Mouse (Mus musculus) heart, embryonic 10.5 days (tissue): ENCODE results near the gene Scn4b. TPM values are rescaled to one million over a fixed set of nuclear protein-coding genes. Genes with fewer than 3 reads are reported as not detected.

Source experiments
- DNase-seq: peaks from one replicate; pipeline ENCODE4 v3.0.0-alpha.2; 2017; ENCODE audit warnings: low spot score
- H3K27ac ChIP-seq: fragments of 300-500 bp; sonication (generic); 2 replicates; pipeline ENCODE4 v1.5.1; 2016; ENCODE audit warnings: mild to moderate bottlenecking
- H3K27me3 ChIP-seq: fragments of 300-500 bp; sonication (generic); 2 replicates; pipeline ENCODE4 v1.6.1; 2016; ENCODE audit warnings: mild to moderate bottlenecking; ENCODE audit not compliant: poor library complexity, insufficient read depth, severe bottlenecking
- H3K36me3 ChIP-seq: fragments of 300-500 bp; sonication (generic); 2 replicates; pipeline ENCODE4 v1.6.1; 2016; ENCODE audit warnings: mild to moderate bottlenecking, moderate library complexity
- H3K4me1 ChIP-seq: fragments of 300-500 bp; sonication (generic); 2 replicates; pipeline ENCODE4 v1.6.1; 2016; ENCODE audit warnings: mild to moderate bottlenecking
- H3K4me3 ChIP-seq: fragments of 300-500 bp; sonication (generic); 2 replicates; pipeline ENCODE4 v1.5.1; 2016; ENCODE audit warnings: mild to moderate bottlenecking, moderate library complexity
- H3K9me3 ChIP-seq: fragments of 300-500 bp; sonication (generic); 2 replicates; pipeline ENCODE4 v1.6.1; 2016; ENCODE audit warnings: mild to moderate bottlenecking, moderate library complexity
- WGBS: fragments of 180-500 bp; shearing (Covaris S2); methylation state at CpG from one replicate; pipeline ENCODE4 v1.1.7; 2016; 5-methylcytosine and 5-hydroxymethylcytosine counted together
- polyA plus RNA-seq: library from polyadenylated mRNA; unstranded; fragments of >200 nt; fragmentation: Nextera tagmentation; extraction: Ambion mirVana; gene quantifications from 2 replicates; pipeline ENCODE4 v1.2.1, GENCODE M21; 2016

Scn4b gene
- polyA plus RNA-seq, 1 experiment from 2014 or later: 1.9 TPM

DNA sequence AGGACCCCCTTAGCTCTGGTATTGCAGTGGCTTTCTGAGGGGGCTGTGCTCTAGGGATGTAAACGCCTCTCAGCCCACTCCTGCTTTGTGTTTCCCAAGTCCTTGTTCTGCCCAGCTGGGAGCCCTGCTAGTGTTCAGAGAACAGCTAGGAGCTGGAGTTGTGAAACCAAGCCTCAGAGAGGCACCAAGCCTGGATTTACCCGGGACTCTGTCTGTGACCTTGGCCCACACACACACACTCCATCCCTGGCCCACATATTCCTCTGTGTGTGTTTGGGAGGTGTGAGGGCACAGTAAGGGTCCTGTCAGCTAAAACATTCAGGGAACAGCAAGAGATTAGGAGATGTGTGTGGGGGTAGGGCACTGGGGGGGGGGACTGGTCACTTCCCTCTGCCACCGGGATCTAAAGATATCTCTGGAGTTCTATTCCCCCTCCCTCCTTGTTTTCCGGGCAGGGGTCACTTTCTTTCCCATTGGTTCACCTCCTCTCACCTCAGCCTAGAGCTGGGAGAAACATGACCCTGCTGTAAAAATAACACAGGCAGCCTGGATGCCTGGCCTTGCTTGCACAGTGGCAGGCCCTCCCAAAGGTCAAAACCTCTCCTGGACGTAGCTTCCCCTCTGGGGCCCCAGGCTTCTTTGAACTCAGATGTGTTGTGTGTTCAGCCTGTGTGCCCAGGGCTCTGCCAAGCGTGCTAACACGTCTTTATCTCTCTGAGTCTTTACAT, 1.6 kb upstream of the Scn4b start:
- WGBS: 3% methylated on average over 7 of the region's 7 CpGs
- Histone ChIP-seq H3K27ac (peak overlapping the region; percentile 86), H3K4me3 (peak overlapping the region; percentile 6; the same call in 1 of the 2 replicates), H3K9me3 (no peaks in the 10 kb centered on the region), H3K27me3 (peaks cover 69% of the 10 kb centered on the region), H3K4me1 (peaks cover 75% of the 10 kb centered on the region), H3K36me3 (no peaks in the 10 kb centered on the region)
- peak; percentile 81 for DNase-seq

DNA sequence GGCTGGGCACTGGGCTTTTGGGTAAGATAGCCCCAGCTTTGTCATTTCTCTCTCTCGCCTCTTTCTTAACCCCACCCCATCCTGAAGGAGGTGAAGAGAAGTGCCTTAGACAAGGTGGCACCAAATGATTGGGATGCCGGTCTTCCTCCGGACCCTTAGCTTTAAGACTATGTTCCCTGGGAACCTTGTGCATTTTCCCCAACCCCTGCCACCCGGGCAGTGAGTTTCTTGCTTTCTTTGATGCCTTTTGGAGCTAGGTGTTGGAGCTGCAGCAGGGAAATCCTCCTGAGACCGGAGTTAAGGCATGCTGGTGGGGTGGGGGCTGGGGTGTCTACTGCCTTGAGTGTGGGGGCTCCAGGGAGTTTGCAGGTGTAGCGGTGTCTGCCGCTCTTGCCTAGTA, 887 bp downstream of the Scn4b start:
- 4% methylated on average over 7 of the region's 7 CpGs for WGBS
- Histone ChIP-seq H3K36me3 (no peaks in the 10 kb centered on the region), H3K4me3 (peak overlapping the region; percentile 69), H3K4me1 (peaks cover 73% of the 10 kb centered on the region), H3K27me3 (peaks cover 84% of the 10 kb centered on the region), H3K9me3 (no peaks in the 10 kb centered on the region), H3K27ac (peak overlapping the region; percentile 86; the same call in 1 of the 2 replicates)
- no peak for DNase-seq

DNA sequence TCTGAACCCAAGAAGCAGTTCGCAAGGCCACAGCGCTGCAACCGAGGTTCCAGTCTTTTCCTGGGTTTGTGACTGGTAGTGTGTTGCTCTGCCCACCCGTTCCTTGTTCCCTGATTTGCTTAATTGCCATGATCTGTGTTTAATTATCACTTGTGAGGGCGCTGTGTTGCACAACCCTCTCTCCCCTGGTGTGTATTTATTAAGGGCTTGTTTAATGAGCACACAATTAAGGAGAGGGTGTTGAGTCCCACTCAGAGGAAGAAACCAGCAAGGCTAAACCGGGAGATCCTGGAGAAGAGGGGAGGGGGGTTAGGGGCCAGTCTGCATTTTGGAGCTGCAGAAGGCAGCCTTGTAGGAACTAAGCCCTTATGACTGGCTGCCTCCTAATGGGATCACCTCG, 2.8 kb downstream of the Scn4b start:
- no peak overlapping the region for H3K4me3 ChIP-seq
- peaks cover 84% of the 10 kb centered on the region for H3K27me3 ChIP-seq
- H3K36me3 ChIP-seq: no peaks in the 10 kb centered on the region
- WGBS: 60% methylated on average over 7 of the region's 7 CpGs
- H3K9me3 ChIP-seq: no peaks in the 10 kb centered on the region
- peaks cover 65% of the 10 kb centered on the region for H3K4me1 ChIP-seq
- no peak overlapping the region for H3K27ac ChIP-seq
- no peak for DNase-seq

DNA sequence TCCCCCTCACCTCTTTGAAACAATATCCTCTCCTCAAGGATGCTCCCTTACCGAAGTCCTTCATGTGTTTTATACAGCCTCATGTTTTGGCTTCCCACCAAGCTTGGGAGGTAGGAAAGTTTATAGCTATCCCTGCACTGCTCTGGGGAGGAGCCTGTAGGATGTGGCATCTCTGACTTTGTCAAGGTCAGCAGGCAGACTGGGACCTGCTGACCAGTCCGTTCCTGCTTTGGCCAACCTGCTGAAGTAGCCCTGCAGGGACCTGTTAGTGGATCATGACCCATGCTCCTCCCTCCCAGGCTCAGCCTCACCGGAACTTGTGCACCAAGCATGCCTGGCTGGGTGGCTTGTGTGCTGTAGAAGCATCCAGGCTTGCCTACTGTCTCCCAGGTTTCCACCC, 4.5 kb downstream of the Scn4b start:
- peaks cover 95% of the 10 kb centered on the region for H3K27me3 ChIP-seq
- H3K27ac ChIP-seq: no peak overlapping the region; the same call in 1 of the 2 replicates
- peaks cover 49% of the 10 kb centered on the region for H3K4me1 ChIP-seq
- DNase-seq: no peak
- WGBS: 53% methylated on average over 3 of the region's 3 CpGs
- H3K36me3 ChIP-seq: no peaks in the 10 kb centered on the region
- H3K9me3 ChIP-seq: no peaks in the 10 kb centered on the region
- H3K4me3 ChIP-seq: no peak overlapping the region

DNA sequence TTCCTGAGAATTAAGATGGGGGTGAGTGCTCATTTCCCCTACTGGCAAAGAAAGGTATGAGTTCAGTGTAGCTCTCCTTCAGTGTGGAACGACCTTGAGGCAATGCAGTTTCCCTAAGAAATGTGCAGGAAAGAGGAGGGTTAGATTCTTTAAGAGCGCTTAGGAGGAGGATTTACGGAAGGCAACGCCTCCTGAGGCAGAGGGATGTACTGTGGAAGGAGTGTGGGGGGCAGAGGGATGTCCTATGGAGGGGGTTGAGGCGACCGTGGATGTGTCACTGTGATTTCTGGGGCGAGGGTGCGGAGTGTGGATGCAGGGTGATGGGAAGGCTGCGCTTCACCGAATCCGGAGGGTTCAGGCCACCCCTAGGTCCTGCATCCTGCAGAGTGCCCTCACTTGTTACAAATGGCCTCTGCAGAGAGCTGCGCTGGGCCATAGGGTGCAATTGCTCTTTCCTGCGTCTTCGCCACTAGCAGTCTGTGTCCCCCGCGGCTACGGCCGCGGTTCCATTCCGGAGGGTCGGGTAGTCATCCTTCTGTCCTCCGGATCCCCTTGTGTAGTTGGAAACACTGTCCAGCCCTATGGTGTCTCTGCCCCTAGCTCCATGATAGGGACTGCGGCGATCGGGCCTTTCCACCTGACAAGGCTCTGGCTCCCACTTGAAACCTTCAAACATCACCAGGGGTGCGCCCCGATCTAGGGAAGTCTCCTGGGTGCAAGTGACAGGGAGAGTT, 7.5 kb downstream of the Scn4b start:
- no peaks in the 10 kb centered on the region for H3K9me3 ChIP-seq
- peaks cover 28% of the 10 kb centered on the region for H3K4me1 ChIP-seq
- peaks cover 99% of the 10 kb centered on the region for H3K27me3 ChIP-seq
- no peaks in the 10 kb centered on the region for H3K36me3 ChIP-seq
- DNase-seq: no peak
- H3K27ac ChIP-seq: no peak overlapping the region
- H3K4me3 ChIP-seq: peak overlapping the region; percentile 59
- WGBS: 7% methylated on average over 27 of the region's 27 CpGs

DNA sequence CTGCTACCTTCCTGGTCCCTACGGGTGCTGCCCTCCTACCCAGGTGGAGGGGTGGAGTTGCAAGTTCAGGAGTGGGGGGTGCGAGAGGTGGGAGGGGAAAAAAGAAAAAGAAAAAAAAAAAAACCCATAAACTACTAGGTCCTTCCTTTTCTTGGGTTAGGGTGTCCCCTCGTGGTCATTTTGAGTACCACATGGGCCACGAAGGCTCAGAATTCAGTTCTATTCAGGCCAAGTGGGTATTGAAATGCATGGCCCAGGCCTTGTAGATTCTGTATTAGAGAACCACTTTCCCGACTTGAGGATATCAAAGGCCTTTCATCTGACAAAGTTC, 8.0 kb downstream of the Scn4b start:
- Histone ChIP-seq H3K4me1 (peaks cover 24% of the 10 kb centered on the region), H3K9me3 (no peaks in the 10 kb centered on the region), H3K27ac (no peak overlapping the region), H3K36me3 (no peaks in the 10 kb centered on the region), H3K27me3 (peaks cover 99% of the 10 kb centered on the region), H3K4me3 (peak overlapping the region; percentile 59)
- under 1% methylated on average over 5 of the region's 5 CpGs for WGBS
- no peak for DNase-seq

DNA sequence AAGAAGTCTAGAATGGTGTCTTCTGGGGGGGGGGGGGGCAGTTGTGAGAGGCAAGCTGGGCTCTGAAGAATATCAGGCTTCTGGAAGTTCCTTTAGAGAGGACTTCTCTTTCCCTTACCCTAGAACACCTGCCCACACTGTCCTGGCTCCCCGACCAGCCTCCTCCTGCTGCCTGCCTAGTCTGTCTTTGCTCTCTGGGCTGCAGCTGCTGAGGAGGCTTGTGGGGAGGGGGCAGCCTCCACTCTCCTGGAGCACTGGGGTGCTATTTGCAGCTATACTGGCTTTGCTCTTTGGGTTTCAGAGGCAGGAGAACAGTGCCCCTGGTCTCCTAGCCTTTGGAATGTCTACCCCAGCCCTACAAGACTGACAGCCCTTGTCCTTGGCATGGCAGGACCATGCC, 12.7 kb downstream of the Scn4b start:
- no peak for DNase-seq

DNA sequence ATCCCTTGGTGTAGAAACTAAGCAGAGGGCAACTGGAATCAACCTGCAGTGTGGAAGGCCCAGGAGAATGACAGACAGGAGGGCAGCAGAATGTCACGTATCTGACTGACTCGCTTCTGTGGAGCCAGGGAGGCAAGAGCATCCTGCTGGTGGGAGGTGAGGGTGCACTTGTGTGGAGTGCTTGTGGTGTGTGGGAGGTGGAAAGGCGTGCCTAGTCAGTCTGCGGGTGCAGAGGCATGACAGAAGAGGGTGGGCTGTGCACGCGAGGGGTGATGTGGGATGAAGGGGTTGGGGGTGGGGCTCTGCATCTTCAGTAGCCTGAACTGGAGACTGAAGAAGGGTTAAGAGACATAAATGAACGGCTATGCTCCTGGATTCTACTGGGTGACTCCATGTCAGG, 15.2 kb downstream of the Scn4b start:
- WGBS: 66% methylated on average over 7 of the region's 7 CpGs
- Histone ChIP-seq H3K27ac (no peak overlapping the region), H3K4me3 (no peak overlapping the region), H3K27me3 (peaks cover 35% of the 10 kb centered on the region), H3K4me1 (no peaks in the 10 kb centered on the region), H3K9me3 (no peaks in the 10 kb centered on the region), H3K36me3 (no peaks in the 10 kb centered on the region)
- DNase-seq: no peak

More for the DNA sequence above, 12.7 kb downstream of the Scn4b start:
- Histone ChIP-seq H3K27ac (no peak overlapping the region), H3K4me1 (0 out of 2 replicates have a peak, but pooled peaks cover 2% of the 10 kb centered on the region), H3K9me3 (no peaks in the 10 kb centered on the region), H3K4me3 (no peak overlapping the region), H3K36me3 (no peaks in the 10 kb centered on the region), H3K27me3 (peaks cover 58% of the 10 kb centered on the region)
- 59% methylated on average over 1 of the region's 1 CpGs for WGBS

DNA sequence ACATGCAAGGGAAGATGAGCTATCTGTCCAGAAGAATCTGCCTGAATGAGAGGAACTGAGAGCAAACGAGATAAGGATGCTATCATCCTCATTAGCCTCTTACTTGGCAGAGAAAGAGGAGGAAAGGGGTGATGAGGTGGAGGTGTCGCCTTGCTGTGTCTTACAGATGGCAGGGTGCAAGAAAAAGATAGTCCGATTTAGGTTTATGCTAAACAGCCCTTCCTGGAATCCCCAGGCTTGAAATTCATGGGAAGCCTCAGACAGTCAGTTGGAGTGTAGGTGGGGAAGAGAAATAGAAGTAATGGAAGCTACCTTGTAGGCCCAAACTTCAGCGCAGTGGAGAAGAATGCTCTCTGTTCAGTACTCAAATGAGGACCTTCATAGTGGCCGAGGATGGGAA, 29.7 kb downstream of the Scn4b start:
- Histone ChIP-seq H3K9me3 (0 out of 2 replicates have a peak, but pooled peaks cover 4% of the 10 kb centered on the region), H3K27ac (no peak overlapping the region), H3K4me3 (no peak overlapping the region), H3K4me1 (no peaks in the 10 kb centered on the region), H3K27me3 (no peaks in the 10 kb centered on the region), H3K36me3 (no peaks in the 10 kb centered on the region)
- whole genome bisulfite sequencing: 59% methylated on average over 5 of the region's 5 CpGs
- DNase-seq: no peak

DNA sequence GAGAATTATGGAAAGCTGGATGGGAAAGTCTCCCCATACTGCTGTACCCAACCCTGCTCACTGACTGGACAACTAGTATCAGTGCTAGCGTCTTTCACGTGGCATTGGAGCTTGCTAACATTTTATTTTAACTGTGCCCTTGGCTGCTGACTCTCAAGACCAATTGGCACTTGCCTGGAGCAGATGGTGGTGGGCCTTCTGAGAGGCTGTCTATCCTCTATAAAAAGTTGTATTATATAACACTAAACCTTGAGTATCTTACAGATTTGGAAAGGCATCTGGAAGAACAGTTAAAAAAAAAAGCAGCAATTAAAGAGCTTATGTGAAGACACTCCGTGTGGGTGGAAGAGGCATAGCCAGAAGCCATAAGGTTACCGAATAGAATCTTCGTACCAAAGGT, 32.0 kb downstream of the Scn4b start:
- Histone ChIP-seq H3K4me3 (no peak overlapping the region), H3K36me3 (no peaks in the 10 kb centered on the region), H3K9me3 (0 out of 2 replicates have a peak, but pooled peaks cover 4% of the 10 kb centered on the region), H3K4me1 (no peaks in the 10 kb centered on the region), H3K27me3 (no peaks in the 10 kb centered on the region), H3K27ac (no peak overlapping the region)
- WGBS: 84% methylated on average over 5 of the region's 5 CpGs
- DNase-seq: no peak

DNA sequence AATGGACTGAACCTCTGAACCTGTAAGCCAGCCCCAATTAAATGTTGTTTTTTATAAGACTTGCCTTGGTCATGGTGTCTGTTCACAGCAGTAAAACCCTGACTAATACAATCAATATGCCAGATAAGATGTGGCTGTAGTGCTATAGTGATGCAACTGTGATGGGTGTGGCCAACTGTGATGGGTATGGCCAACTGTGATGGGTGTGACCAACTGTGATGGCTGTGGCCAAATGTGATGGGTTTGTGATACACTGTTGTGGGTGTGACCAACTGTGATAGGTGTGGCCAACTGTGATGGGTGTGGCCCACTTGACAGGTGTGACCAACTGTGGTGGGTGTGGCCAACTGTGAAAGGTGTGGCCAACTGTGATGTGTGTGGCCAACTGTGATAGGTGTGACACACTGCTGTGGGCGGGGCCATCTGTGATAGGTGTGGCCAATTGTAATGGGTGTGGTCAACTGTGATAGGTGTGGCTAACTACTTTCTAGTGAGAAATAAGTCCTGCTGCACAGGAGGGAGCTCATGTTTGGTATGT, 32.9 kb downstream of the Scn4b start:
- Histone ChIP-seq H3K4me3 (no peak overlapping the region), H3K4me1 (no peaks in the 10 kb centered on the region), H3K36me3 (no peaks in the 10 kb centered on the region), H3K27ac (no peak overlapping the region), H3K9me3 (0 out of 2 replicates have a peak, but pooled peaks cover 4% of the 10 kb centered on the region), H3K27me3 (no peaks in the 10 kb centered on the region)
- 59% methylated on average over 1 of the region's 1 CpGs for WGBS
- DNase-seq: no peak

DNA sequence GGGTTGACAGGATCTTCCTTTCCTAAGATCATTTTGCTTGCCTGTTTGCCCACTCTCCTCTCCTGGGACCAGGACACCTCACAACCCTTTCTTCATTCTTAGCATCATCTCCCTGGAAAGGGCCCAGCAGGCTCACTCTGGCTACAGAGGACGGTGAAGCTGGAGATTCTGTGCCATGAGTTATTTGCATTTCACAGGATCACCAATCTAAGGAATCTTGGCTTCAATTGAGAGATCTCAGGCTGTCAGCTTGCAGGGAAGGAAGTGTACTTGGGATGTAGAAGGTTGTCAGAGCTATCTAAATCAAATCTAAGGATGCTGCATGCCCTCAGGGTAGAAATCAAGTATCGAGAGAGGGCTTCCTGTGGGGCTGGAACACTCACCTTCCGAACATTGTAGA, 35.3 kb downstream of the Scn4b start:
- Histone ChIP-seq H3K27me3 (peaks cover 5% of the 10 kb centered on the region; the same call in 1 of the 2 replicates), H3K4me3 (no peak overlapping the region), H3K9me3 (0 out of 2 replicates have a peak, but pooled peaks cover 4% of the 10 kb centered on the region), H3K27ac (no peak overlapping the region), H3K4me1 (no peaks in the 10 kb centered on the region), H3K36me3 (no peaks in the 10 kb centered on the region)
- 60% methylated on average over 3 of the region's 3 CpGs for WGBS
- DNase-seq: no peak

DNA sequence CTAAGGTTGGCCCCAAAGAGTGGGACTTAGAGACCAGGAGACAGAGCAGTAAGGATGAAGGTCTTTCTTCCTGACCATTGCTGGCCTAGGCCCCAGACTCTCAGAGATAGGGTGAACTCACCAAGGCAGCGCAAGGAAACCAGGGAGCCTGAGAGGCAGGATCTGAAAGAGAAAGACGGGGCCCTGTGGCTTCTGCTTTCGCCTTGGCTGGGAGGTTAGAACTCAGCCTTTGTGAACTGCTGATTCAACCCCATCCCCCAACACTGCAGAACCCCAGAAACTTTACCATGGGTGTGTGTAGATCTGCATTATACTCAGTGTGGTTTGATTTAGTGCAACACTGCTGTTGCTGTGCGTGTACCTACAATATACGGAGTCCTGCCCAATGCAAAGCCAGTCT, 41.1 kb downstream of the Scn4b start:
- Histone ChIP-seq H3K27ac (no peak overlapping the region), H3K36me3 (no peaks in the 10 kb centered on the region), H3K9me3 (no peaks in the 10 kb centered on the region), H3K4me1 (no peaks in the 10 kb centered on the region), H3K27me3 (peaks cover 21% of the 10 kb centered on the region), H3K4me3 (no peak overlapping the region)
- DNase-seq: no peak
- WGBS: 78% methylated on average over 5 of the region's 5 CpGs
